Mouse (Mus musculus): ENCODE data around the gene Sptb. TPM values are rescaled to one million over a fixed set of nuclear protein-coding genes. Genes with fewer than 3 reads are reported as not detected.

Sptb gene
- polyA plus RNA-seq, 1 experiment from 2014 or later: 0.37 TPM

DNA sequence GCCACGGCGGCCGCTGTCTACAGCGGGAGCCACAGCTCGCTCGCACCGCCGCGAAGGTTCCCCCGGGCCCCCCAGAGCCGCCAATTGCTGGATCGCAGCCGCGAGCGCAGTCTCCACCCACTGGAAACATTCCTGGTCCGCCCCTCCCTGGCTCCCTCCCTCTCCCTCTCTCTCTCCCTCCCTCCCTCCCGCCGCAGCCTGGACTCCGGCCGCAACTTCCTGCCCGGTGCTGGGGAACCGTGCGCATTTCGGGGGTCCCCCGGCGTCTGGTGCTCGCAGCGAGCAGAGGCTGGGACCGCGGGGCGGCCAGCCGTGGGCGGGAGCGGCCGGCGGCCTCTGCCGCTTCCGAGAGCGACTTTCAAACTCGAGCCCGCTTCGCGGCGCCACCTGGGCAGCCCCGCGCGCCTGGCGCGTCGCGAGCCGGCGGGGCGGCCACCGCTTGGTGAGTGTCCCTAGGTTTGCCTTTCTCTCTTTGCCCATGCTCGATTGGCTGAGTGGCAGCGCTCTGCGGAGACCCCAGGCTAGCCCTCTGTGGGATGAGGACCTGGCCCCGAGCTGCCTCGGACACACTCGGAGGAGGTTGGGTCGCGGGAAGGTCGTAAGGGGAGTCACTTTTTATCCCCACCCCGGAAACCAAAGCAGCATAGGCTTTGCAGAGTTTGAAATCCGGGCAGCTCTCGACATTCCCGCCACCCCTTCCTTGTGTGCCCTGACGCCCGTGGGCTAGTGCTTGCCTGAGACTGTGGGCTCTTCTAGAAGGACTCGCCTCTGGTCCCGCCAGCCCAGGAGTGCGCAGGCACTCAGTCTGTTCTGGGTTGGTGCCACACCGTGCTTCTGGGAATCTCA, 176.7 kb downstream of the Sptb start:
- H3K4me3 ChIP-seq (replicated peaks; ENCODE audit: low read depth, low read length): peak overlapping the region; percentile 61
- H3K9me3 ChIP-seq (replicated peaks; ENCODE audit: low read length): no peaks in the 10 kb centered on the region
- DNase-seq (ENCODE audit: low spot score) (peak; percentile 89), ATAC-seq (replicated peaks; ENCODE audit: low FRiP score, low read depth) (peak; percentile 92)
- TF ChIP-seq CTCF (IDR thresholded peaks at IDR 0.05; ENCODE audit: low read depth): no peak
- no peaks in the 10 kb centered on the region for H3K27me3 ChIP-seq (ENCODE audit: insufficient read depth, low read length)
- peak overlapping the region; percentile 86 for H3K27ac ChIP-seq
- peak overlapping the region; percentile 77 for H3K9ac ChIP-seq (ENCODE audit: low read depth, low read length)
- H3K4me1 ChIP-seq (replicated peaks; ENCODE audit: insufficient read depth, low read length): peaks cover 15% of the 10 kb centered on the region; the same call in 1 of the 2 replicates
- H3K4me2 ChIP-seq (ENCODE audit: low read length): peak overlapping the region; percentile 81
- under 1% methylated on average over 67 of the region's 74 CpGs for WGBS
- no peaks in the 10 kb centered on the region for H3K36me3 ChIP-seq (ENCODE audit: insufficient read depth, low read length)

GRCm38 (mm10) chr12:76532926-76533376, 177.4 kb downstream of the Sptb start:
- H3K27ac ChIP-seq: peak overlapping the region; percentile 86
- WGBS: 1% methylated on average over 31 of the region's 31 CpGs
- H3K4me3 ChIP-seq (replicated peaks; ENCODE audit: low read depth, low read length): peak overlapping the region; percentile 61
- DNase-seq (ENCODE audit: low spot score) (no peak), ATAC-seq (replicated peaks; ENCODE audit: low FRiP score, low read depth) (no peak; the same call in 1 of the 2 replicates)
- peak overlapping the region; percentile 81 for H3K4me2 ChIP-seq (ENCODE audit: low read length)
- peak overlapping the region; percentile 77 for H3K9ac ChIP-seq (ENCODE audit: low read depth, low read length)
- TF ChIP-seq CTCF (IDR thresholded peaks at IDR 0.05; ENCODE audit: low read depth): no peak
- H3K36me3 ChIP-seq (ENCODE audit: insufficient read depth, low read length): no peaks in the 10 kb centered on the region
- H3K27me3 ChIP-seq (ENCODE audit: insufficient read depth, low read length): no peaks in the 10 kb centered on the region
- no peaks in the 10 kb centered on the region for H3K9me3 ChIP-seq (replicated peaks; ENCODE audit: low read length)
- peaks cover 15% of the 10 kb centered on the region; the same call in 1 of the 2 replicates for H3K4me1 ChIP-seq (replicated peaks; ENCODE audit: insufficient read depth, low read length)

DNA sequence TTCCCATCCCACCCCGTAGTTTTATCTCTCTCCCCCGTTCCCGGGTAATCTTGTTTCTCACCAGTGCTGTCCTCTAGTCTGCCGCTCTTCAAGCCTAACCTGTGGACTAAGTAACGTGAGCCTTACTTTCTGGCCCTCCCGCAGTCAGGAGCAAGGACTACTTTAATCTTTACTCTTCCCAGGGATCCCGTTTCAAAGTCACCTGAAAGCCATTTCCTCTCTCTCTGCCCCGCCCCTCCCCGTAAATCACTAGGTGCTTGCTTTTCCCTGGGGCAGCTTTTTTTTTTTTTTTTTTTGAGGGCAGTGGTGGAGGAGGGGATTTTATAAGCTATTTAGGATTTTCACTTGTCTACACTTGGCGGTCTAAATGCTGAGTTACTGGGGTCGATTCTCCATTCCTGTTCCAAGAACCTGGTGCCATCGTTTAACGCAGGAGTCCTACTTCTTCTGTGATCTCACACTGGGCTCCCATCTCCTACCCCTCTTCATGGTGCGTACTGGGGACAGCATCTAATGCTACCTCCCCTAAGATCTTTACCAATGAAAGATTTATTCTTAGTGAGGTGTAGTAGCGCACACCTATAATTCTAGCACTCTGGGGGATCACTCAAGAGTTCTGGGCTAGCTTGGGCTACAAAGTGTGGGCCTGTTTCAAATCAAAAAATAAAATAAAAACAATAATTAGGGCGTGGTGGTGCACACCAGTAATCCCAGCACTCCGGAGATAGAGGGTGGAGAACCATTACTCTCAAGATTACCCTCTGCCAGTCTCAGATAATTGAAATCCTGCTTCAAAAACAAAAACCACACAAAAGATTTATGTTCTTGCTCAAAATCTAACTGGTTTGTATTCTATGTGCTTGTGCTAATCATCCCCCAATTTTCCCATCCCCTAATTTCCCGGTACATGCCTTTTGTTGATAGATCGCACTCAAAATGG, 178.1 kb downstream of the Sptb start:
- ATAC-seq (replicated peaks; ENCODE audit: low FRiP score, low read depth) (no peak), DNase-seq (ENCODE audit: low spot score) (peak; percentile 73)
- Histone ChIP-seq H3K4me1 (replicated peaks; ENCODE audit: insufficient read depth, low read length) (peaks cover 15% of the 10 kb centered on the region; the same call in 1 of the 2 replicates), H3K36me3 (ENCODE audit: insufficient read depth, low read length) (no peaks in the 10 kb centered on the region), H3K9ac (ENCODE audit: low read depth, low read length) (peak overlapping the region; percentile 77), H3K27me3 (ENCODE audit: insufficient read depth, low read length) (no peaks in the 10 kb centered on the region), H3K4me3 (replicated peaks; ENCODE audit: low read depth, low read length) (peak overlapping the region; percentile 61), H3K4me2 (ENCODE audit: low read length) (peak overlapping the region; percentile 81), H3K9me3 (replicated peaks; ENCODE audit: low read length) (no peaks in the 10 kb centered on the region), H3K27ac (peak overlapping the region; percentile 86)
- TF ChIP-seq CTCF (IDR thresholded peaks at IDR 0.05; ENCODE audit: low read depth): no peak
- 5% methylated on average over 19 of the region's 19 CpGs for WGBS

GRCm38 (mm10) chr12:76530580-76531139, 179.7 kb downstream of the Sptb start, which contains the start of gene Plekhg3:
TSS of gene Plekhg3 (plus strand) at chr12:76530891.
- DNase-seq (ENCODE audit: low spot score) (no peak), ATAC-seq (replicated peaks; ENCODE audit: low FRiP score, low read depth) (no peak)
- H3K4me1 ChIP-seq (replicated peaks; ENCODE audit: insufficient read depth, low read length): peaks cover 13% of the 10 kb centered on the region; the same call in 1 of the 2 replicates
- no peak within 1 kb of the TSS for H3K9ac ChIP-seq (ENCODE audit: low read depth, low read length)
- peak within 1 kb of the TSS; percentile 7; the same call in 1 of the 2 replicates for H3K27ac ChIP-seq
- no peak within 1 kb of the TSS for H3K4me3 ChIP-seq (replicated peaks; ENCODE audit: low read depth, low read length)
- H3K9me3 ChIP-seq (replicated peaks; ENCODE audit: low read length): no peaks in the 10 kb centered on the region
- no peaks in the 10 kb centered on the region for H3K27me3 ChIP-seq (ENCODE audit: insufficient read depth, low read length)
- WGBS: 47% methylated on average over 6 of the region's 6 CpGs
- no peaks in the 10 kb centered on the region for H3K36me3 ChIP-seq (ENCODE audit: insufficient read depth, low read length)
- no peak for TF ChIP-seq CTCF (IDR thresholded peaks at IDR 0.05; ENCODE audit: low read depth)
- H3K4me2 ChIP-seq (ENCODE audit: low read length): peak within 1 kb of the TSS; percentile 81; the same call in 1 of the 2 replicates

Small RNAs within 50 kb of the gene (microRNA-seq; reads per million reads assigned to microRNA genes)
- not detected for gene Mir5135

Other genes starting within 250 kb of the Sptb start
- 14.9 and 17.7 TPM in 2 replicates for gene Plekhg3, start 179.7 kb downstream of the Sptb start, polyA plus RNA-seq (2015; fragmentation: Nextera tagmentation; extraction: Ambion mirVana)
- 131 and 137 TPM in 2 replicates for gene Churc1, start 55.0 kb upstream of the Sptb start, polyA plus RNA-seq (2015; fragmentation: Nextera tagmentation; extraction: Ambion mirVana)
- gene Fntb, start 55.0 kb upstream of the Sptb start, polyA plus RNA-seq (2015; fragmentation: Nextera tagmentation; extraction: Ambion mirVana): 24.4 and 25.0 TPM in 2 replicates
- gene Gpx2, start 85.0 kb upstream of the Sptb start, polyA plus RNA-seq (2015; fragmentation: Nextera tagmentation; extraction: Ambion mirVana): 0.45 TPM in 1 of 2 replicates, not detected in the other
- 11.6 and 12.1 TPM in 2 replicates for gene Rab15, start 112.4 kb upstream of the Sptb start, polyA plus RNA-seq (2015; fragmentation: Nextera tagmentation; extraction: Ambion mirVana)